Mouse (Mus musculus) heart, embryonic 15.5 days (tissue): ENCODE results near the gene Tjp1. TPM values are rescaled to one million over a fixed set of nuclear protein-coding genes. Genes with fewer than 3 reads are reported as not detected.

Experiments used
- ATAC-seq: fragments of 200-750 bp; cut with Nextera tagmentation; replicated peaks from 2 replicates; pipeline ENCODE4 v1.8.0; 2017; ENCODE audit warnings: low read depth, moderate TSS enrichment; ENCODE audit not compliant: insufficient number of reproducible peaks, insufficient read depth, low FRiP score
- H3K27ac ChIP-seq: fragments of 300-500 bp; sonication (generic); 2 replicates; pipeline ENCODE4 v1.5.1; 2015; ENCODE audit warnings: mild to moderate bottlenecking, inconsistent platforms
- H3K27me3 ChIP-seq: fragments of 300-500 bp; sonication (generic); 2 replicates; pipeline ENCODE4 v1.6.1; 2015; ENCODE audit warnings: inconsistent platforms
- H3K36me3 ChIP-seq: fragments of 300-500 bp; sonication (generic); 2 replicates; pipeline ENCODE4 v1.6.1; 2015; ENCODE audit warnings: mild to moderate bottlenecking, inconsistent platforms
- H3K4me1 ChIP-seq: fragments of 300-500 bp; sonication (generic); replicated peaks from 2 replicates; pipeline ENCODE4 v1.6.1; 2015; ENCODE audit warnings: inconsistent platforms
- H3K4me2 ChIP-seq: fragments of 300-500 bp; sonication (generic); 2 replicates; pipeline ENCODE4 v1.6.1; 2015; ENCODE audit warnings: inconsistent platforms, mild to moderate bottlenecking, moderate library complexity
- H3K4me3 ChIP-seq: fragments of 300-500 bp; sonication (generic); 2 replicates; pipeline ENCODE4 v1.5.1; 2015; ENCODE audit warnings: mild to moderate bottlenecking, inconsistent platforms
- H3K9ac ChIP-seq: fragments of 300-500 bp; sonication (generic); 2 replicates; pipeline ENCODE4 v1.6.1; 2015; ENCODE audit warnings: mild to moderate bottlenecking, inconsistent platforms
- H3K9me3 ChIP-seq: fragments of 300-500 bp; sonication (generic); replicated peaks from 2 replicates; pipeline ENCODE4 v1.6.1; 2016; ENCODE audit warnings: inconsistent platforms
- WGBS: fragments of 180-500 bp; shearing (Covaris S2); methylation state at CpG from one replicate; pipeline ENCODE4 v1.1.7; 2015; ENCODE audit warnings: mixed read lengths; 5-methylcytosine and 5-hydroxymethylcytosine counted together
- polyA plus RNA-seq: library from polyadenylated mRNA; unstranded; fragments of >200 nt; fragmentation: Nextera tagmentation; extraction: Ambion mirVana; gene quantifications from 2 replicates; pipeline ENCODE4 v1.2.1, GENCODE M21; 2015

The Tjp1 gene
- polyA plus RNA-seq, 1 experiment from 2014 or later, result 21.0 TPM

DNA sequence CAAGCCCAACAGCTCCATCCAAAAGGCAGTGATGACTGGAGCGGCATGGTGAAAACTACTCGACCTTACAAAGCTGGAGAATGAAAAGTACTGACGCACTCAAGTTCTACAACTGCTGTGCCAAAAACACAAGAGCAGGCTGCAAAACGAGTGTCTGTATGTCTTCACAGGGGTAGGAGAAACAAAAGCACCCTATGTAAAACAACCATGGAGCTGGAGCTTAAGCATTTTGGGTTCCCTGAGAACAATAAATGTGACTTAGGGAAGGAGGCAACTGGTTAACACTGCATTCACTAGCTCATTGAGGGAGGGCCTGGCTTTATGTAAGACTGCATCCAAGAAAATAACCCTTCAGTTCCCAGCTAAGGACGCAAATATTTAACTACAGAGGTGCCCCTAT is 158.5 kb downstream of the Tjp1 start:
- H3K9ac ChIP-seq, result peak overlapping the region; percentile 53
- no peaks in the 10 kb centered on the region for H3K9me3 ChIP-seq
- peaks cover 39% of the 10 kb centered on the region for H3K4me1 ChIP-seq
- no peaks in the 10 kb centered on the region for H3K36me3 ChIP-seq
- ATAC-seq, result no peak
- peak overlapping the region; percentile 50 for H3K4me3 ChIP-seq
- H3K4me2 ChIP-seq, result peak overlapping the region; percentile 67
- WGBS, result 12% methylated on average over 5 of the region's 5 CpGs
- H3K27ac ChIP-seq, result peak overlapping the region; percentile 69
- no peaks in the 10 kb centered on the region for H3K27me3 ChIP-seq

DNA sequence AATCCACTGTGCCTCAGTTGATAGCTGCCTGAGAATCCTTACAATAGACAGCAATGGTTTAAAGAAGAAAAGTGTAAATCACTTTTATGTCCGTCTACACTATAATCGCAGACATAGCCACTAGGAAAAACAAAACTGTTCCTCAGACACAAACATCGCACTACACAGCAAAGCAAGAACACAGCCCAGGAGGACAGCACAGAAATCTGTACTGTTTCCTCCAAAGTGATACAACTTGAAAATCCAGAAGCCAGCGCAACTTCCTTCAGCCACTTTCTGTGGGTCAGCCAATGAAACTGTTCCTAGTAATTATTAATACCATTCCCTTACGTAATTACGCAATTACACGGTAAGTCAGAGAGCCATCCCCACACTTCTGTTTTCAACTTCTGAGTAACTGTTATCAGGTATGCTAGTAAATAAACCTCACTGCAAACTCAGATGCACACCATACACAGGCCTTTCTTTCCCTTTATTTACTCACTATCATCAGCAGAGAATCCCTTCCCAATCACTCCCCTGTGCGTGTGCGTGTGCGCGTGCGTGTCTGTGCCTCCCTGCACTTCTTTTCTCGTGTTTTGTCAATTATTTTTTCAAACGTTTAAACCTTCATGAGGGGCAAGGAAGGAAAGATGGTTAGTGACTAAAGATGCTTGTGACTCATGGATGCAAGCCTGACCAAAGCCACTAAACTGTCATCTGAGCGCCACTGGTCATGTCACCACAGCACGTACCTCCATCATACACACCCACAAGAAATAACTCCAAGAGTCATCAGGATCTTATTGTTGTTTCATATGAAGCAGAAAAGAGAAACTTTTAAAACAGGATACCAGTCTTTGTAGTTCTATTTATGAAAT is 160.0 kb downstream of the Tjp1 start:
- no peak overlapping the region for H3K27ac ChIP-seq
- no peak for ATAC-seq
- no peaks in the 10 kb centered on the region for H3K36me3 ChIP-seq
- H3K9me3 ChIP-seq, result no peaks in the 10 kb centered on the region
- H3K4me3 ChIP-seq, result peak overlapping the region; percentile 18
- 64% methylated on average over 16 of the region's 16 CpGs for WGBS
- no peaks in the 10 kb centered on the region for H3K27me3 ChIP-seq
- H3K4me1 ChIP-seq, result peaks cover 51% of the 10 kb centered on the region
- 0 out of 2 replicates have a peak overlapping the region, but pooled peaks have one; percentile 5 for H3K9ac ChIP-seq
- H3K4me2 ChIP-seq, result peak overlapping the region; percentile 67

DNA sequence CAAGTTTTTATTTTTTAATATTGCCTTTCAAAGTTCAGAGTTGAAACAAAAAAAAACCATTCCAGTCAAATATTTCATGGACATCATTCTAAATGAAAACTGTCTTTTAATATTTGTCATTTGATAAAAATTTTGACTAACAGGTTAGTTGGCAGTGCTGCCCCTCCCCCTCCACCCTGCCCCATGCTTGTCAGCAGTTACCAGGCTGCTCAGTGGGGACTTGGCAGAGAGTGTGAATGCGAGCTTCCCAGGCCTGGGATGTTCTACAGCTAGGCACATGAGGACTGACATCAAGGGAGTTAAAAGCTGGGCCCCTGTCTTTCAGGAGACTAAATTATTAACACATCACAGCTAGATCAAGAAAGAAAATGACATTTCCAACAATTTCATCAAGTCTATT is 161.4 kb downstream of the Tjp1 start:
- Histone ChIP-seq H3K36me3 (no peaks in the 10 kb centered on the region), H3K27ac (no peak overlapping the region), H3K27me3 (no peaks in the 10 kb centered on the region), H3K4me1 (peaks cover 43% of the 10 kb centered on the region), H3K4me3 (no peak overlapping the region), H3K9ac (no peak overlapping the region), H3K9me3 (no peaks in the 10 kb centered on the region), H3K4me2 (no peak overlapping the region)
- no peak for ATAC-seq
- 6% methylated on average over 1 of the region's 1 CpGs for WGBS

DNA sequence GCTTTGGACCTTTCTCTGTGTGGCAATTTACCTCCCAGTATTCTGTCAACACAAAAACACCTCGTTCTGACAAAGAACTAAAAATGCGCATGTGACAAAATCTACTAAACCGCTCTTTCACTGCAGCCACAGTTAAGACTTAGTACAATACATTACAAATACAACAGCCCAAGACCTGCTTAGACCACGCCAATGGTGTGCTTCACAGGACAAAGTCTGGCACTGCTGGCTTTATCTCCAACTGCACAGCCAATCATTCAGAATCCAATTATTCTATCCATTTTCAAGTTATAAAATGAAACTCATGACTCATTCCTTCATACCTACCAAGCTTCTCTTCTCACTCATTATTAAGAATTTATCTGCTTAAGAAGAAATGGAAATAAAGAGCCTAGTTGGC is 162.0 kb downstream of the Tjp1 start:
- Histone ChIP-seq H3K27ac (no peak overlapping the region), H3K4me2 (no peak overlapping the region), H3K4me1 (peaks cover 46% of the 10 kb centered on the region), H3K9ac (no peak overlapping the region), H3K36me3 (no peaks in the 10 kb centered on the region), H3K27me3 (no peaks in the 10 kb centered on the region), H3K4me3 (no peak overlapping the region), H3K9me3 (no peaks in the 10 kb centered on the region)
- no peak for ATAC-seq
- 85% methylated on average over 4 of the region's 4 CpGs for WGBS

DNA sequence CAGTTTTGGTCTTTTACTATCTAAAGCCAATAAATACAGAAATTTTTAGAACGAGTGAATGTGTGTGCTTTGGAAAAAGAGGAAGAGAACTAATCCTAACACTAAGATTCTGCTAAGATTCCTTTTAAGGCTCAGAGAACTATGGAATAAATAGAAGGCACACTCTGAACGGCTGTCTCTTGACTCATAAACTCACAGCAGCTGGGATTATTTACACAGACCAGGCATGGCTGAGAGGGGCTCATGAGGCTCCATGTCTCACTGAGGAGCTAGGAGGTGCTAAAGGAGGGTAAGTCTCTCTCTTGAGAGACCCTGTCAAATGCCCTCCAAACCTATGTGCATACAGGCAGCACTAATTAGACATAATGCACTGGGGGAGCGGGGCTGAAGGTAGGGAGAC is 167.3 kb downstream of the Tjp1 start:
- Histone ChIP-seq H3K4me2 (no peak overlapping the region), H3K27ac (peak overlapping the region; percentile 53), H3K4me1 (peaks cover 47% of the 10 kb centered on the region), H3K27me3 (no peaks in the 10 kb centered on the region), H3K4me3 (no peak overlapping the region), H3K9me3 (no peaks in the 10 kb centered on the region), H3K36me3 (no peaks in the 10 kb centered on the region), H3K9ac (no peak overlapping the region)
- ATAC-seq, result no peak
- WGBS, result 50% methylated on average over 3 of the region's 3 CpGs

DNA sequence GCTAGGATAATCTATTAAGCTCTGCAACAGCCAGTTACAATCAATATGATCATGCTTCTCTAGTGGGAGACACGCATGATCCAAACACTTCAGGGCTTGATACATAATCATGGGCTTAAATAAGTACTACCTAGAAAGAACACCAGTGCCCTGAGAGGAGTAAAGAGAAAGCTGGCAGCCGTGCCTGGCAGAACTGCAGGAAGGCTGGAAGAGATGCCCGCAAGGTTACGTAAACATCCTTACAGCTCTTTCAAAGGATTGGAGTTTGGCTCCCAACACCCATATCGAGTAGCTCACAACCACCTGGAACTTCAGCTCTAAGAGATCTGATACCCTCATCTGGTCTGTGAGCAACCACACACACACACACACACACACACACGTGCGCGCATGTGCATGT is 167.8 kb downstream of the Tjp1 start:
- 66% methylated on average over 8 of the region's 8 CpGs for WGBS
- Histone ChIP-seq H3K4me2 (no peak overlapping the region), H3K9ac (no peak overlapping the region)

DNA sequence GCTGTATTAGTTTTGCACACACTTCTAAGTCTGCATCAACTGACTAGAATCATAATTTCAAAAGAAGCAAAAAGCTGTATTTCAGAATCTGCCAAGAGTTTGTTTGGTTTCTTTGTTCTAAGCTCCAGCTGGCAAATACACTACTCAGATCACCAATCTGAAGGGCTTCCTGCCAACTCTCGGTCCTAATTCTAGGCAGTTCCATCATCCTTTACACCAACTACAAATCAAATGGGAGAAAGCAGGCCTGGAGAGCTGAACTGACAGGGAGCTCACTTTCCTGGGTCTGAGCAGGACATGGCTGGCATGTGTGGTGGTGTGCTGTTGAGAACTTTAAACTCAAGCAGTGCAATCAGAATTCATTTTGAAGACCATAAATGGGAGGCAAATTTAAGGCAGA is 170.0 kb downstream of the Tjp1 start:
- no peaks in the 10 kb centered on the region for H3K36me3 ChIP-seq
- no peak overlapping the region for H3K4me2 ChIP-seq
- H3K9ac ChIP-seq, result no peak overlapping the region
- peaks cover 39% of the 10 kb centered on the region for H3K4me1 ChIP-seq
- no peaks in the 10 kb centered on the region for H3K27me3 ChIP-seq
- no peak for ATAC-seq
- H3K9me3 ChIP-seq, result no peaks in the 10 kb centered on the region
- WGBS, result 8% methylated on average over 1 of the region's 1 CpGs
- H3K4me3 ChIP-seq, result no peak overlapping the region
- H3K27ac ChIP-seq, result peak overlapping the region; percentile 60

More for the DNA sequence above, 167.8 kb downstream of the Tjp1 start:
- Histone ChIP-seq H3K4me3 (no peak overlapping the region), H3K9me3 (no peaks in the 10 kb centered on the region), H3K36me3 (no peaks in the 10 kb centered on the region), H3K27me3 (no peaks in the 10 kb centered on the region), H3K27ac (peak overlapping the region; percentile 5; the same call in 1 of the 2 replicates), H3K4me1 (peaks cover 51% of the 10 kb centered on the region)
- no peak for ATAC-seq

DNA sequence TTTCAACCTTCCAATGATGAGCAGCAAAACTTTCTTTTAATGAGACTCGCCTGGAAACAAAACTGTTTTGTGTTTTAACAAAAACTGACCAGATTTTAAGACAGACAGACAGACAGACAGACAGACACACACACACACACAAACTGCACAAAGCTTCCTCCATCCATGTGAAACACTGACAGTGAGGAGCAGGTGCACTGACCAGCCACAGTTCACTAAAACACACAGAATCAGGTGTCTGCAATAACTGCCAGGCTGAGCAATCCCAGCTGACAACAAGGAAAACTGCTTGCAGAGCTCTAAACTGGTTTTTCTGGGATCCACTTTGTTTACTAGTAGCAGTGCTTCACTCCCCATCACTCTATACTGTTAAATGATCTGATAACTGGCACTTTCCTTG is 171.4 kb downstream of the Tjp1 start:
- H3K27me3 ChIP-seq, result no peaks in the 10 kb centered on the region
- no peaks in the 10 kb centered on the region for H3K9me3 ChIP-seq
- WGBS, result 60% methylated on average over 1 of the region's 1 CpGs
- H3K4me1 ChIP-seq, result peaks cover 39% of the 10 kb centered on the region
- H3K36me3 ChIP-seq, result no peaks in the 10 kb centered on the region
- no peak overlapping the region for H3K4me3 ChIP-seq
- ATAC-seq, result no peak
- H3K9ac ChIP-seq, result no peak overlapping the region
- peak overlapping the region; percentile 45; the same call in 1 of the 2 replicates for H3K27ac ChIP-seq
- 0 out of 2 replicates have a peak overlapping the region, but pooled peaks have one; percentile 7 for H3K4me2 ChIP-seq

DNA sequence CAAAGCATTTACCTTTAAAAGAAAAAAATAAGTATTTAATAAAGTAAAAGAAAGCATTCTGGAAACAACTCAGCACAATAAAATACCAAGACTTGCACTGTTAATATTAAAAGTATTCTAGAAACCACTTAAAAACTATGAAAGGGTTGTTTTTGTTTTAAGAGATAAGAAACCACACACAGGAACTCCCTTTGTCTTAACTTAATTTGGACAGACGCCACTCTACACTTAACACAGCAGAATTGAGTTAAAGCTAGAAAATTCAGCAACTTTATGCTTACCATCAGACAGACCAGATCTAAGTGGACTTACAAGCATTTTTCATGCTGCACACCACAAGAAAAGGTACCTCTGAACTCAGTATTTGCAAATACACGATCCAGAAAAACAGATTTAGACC is 172.7 kb downstream of the Tjp1 start:
- H3K9me3 ChIP-seq, result no peaks in the 10 kb centered on the region
- no peak for ATAC-seq
- peaks cover 42% of the 10 kb centered on the region for H3K4me1 ChIP-seq
- peak overlapping the region; percentile 47; the same call in 1 of the 2 replicates for H3K27ac ChIP-seq
- no peak overlapping the region for H3K4me2 ChIP-seq
- H3K9ac ChIP-seq, result no peak overlapping the region
- no peaks in the 10 kb centered on the region for H3K36me3 ChIP-seq
- WGBS, result 55% methylated on average over 2 of the region's 2 CpGs
- no peaks in the 10 kb centered on the region for H3K27me3 ChIP-seq
- no peak overlapping the region for H3K4me3 ChIP-seq

DNA sequence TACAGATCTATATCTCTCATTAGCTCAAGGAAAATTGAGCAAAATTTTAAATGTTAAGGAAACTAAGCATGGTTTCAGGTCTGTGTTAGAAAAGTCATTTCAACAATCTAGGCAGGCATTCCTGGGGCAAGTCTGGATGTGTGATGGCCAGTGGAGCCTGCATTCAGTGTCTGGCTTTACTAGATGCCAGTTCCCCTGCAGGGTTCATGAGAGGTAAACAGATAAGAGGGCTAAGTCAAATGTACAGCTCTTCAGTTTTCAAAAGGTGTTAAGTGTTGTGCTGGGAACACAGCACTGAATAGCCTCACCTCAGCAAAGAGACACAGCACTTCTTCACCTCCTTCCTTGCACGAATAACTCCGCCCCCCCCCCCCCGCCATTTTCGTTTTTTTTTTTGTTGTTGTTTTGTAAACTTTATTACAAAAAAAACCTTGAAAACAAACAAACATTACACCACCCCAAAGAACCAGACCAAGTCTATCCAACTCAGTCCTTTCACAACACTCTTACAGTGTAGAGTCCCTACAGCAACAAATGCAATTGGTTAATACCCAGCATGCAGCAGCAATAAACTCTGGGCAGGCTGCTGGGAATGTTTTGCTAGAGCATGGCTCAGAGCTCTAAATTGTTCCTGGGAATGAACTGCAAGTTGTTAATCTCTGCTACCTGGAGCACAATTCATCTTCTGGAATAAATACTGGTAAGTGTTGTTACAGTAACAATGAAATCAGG is 177.1 kb downstream of the Tjp1 start:
- Histone ChIP-seq H3K27ac (no peak overlapping the region), H3K4me1 (peaks cover 17% of the 10 kb centered on the region), H3K4me2 (no peak overlapping the region), H3K9me3 (no peaks in the 10 kb centered on the region), H3K9ac (no peak overlapping the region), H3K36me3 (no peaks in the 10 kb centered on the region), H3K27me3 (no peaks in the 10 kb centered on the region), H3K4me3 (no peak overlapping the region)
- 0 out of 2 replicates have a peak, but pooled peaks have one; percentile 35 for ATAC-seq
- 58% methylated on average over 4 of the region's 4 CpGs for WGBS

DNA sequence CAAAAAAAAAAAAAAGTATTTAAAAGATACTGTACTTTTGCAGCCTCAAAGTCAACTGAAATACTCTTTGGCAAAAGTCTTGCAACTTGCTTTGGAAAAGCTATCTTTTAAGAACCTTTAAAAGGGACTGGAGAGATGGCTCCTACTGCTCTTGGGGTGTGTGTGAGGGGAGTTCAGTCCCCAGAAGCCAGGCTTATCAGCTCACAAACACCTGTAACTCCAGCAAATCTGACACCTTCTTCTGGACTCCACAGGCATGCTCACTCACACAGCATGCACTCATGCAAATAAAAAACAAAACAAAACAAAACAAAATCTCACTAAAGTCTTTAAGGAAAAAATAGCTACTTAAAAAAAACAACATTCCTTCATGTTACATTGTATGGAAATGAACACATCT is 179.0 kb downstream of the Tjp1 start:
- Histone ChIP-seq H3K9ac (no peak overlapping the region), H3K27me3 (no peaks in the 10 kb centered on the region), H3K9me3 (no peaks in the 10 kb centered on the region), H3K36me3 (no peaks in the 10 kb centered on the region), H3K27ac (no peak overlapping the region), H3K4me3 (no peak overlapping the region), H3K4me1 (peaks cover 13% of the 10 kb centered on the region), H3K4me2 (no peak overlapping the region)
- ATAC-seq, result no peak
